Mouse (Mus musculus) fat pad, adult 2 months (tissue): Measurements from ENCODE around the gene Ccdc97.
A peak's percentile ranks its signal among the peaks of the same experiment; 100 is the strongest.

ENCODE experiments used
- DNase-seq: peaks from one replicate; pipeline ENCODE4 v3.0.0-alpha.2; 2011; ENCODE audit warnings: low read depth, low spot score; ENCODE audit errors: extremely low read depth

Gene Ccdc97

GRCm38 (mm10) chr7:25718788-25719417, at the start of gene Ccdc97:
Gene Ccdc97, minus strand, starts transcription at chr7:25719088.
- DNase-seq = peak; percentile 61

- no peak for DNase-seq
Observed at GRCm38 (mm10) chr7:25768229-25768628, 49.3 kb upstream of the Ccdc97 start.

GRCm38 (mm10) chr7:25766108-25766507, 47.2 kb upstream of the Ccdc97 start:
- no peak for DNase-seq

- no peak for DNase-seq
Observed at GRCm38 (mm10) chr7:25764221-25764620, 45.3 kb upstream of the Ccdc97 start.

- DNase-seq = no peak
Observed at GRCm38 (mm10) chr7:25763678-25764077, 44.8 kb upstream of the Ccdc97 start.

- DNase-seq = no peak
Observed at GRCm38 (mm10) chr7:25761354-25761753, 42.5 kb upstream of the Ccdc97 start.

- DNase-seq = peak; percentile 28
Observed at GRCm38 (mm10) chr7:25756011-25756410, 37.1 kb upstream of the Ccdc97 start.

GRCm38 (mm10) chr7:25755468-25755833, 36.6 kb upstream of the Ccdc97 start:
- DNase-seq = peak; percentile 40

- DNase-seq = peak; percentile 90
Observed at GRCm38 (mm10) chr7:25754738-25755467, 36.0 kb upstream of the Ccdc97 start, which contains the start of gene Hnrnpul1. Gene Hnrnpul1, minus strand, starts transcription at chr7:25754757.

- DNase-seq = no peak
Observed at GRCm38 (mm10) chr7:25754439-25754737, 35.5 kb upstream of the Ccdc97 start.

- DNase-seq = no peak
Observed at GRCm38 (mm10) chr7:25753643-25754438, 35.0 kb upstream of the Ccdc97 start.

GRCm38 (mm10) chr7:25753076-25753475, 34.2 kb upstream of the Ccdc97 start:
- no peak for DNase-seq

- no peak for DNase-seq
Observed at GRCm38 (mm10) chr7:25746844-25747243, 28.0 kb upstream of the Ccdc97 start.

GRCm38 (mm10) chr7:25738277-25738676, 19.4 kb upstream of the Ccdc97 start:
- DNase-seq = no peak

GRCm38 (mm10) chr7:25736920-25737319, 18.0 kb upstream of the Ccdc97 start:
- no peak for DNase-seq

- DNase-seq = no peak
Observed at GRCm38 (mm10) chr7:25734991-25735390, 16.1 kb upstream of the Ccdc97 start.

- no peak for DNase-seq
Observed at GRCm38 (mm10) chr7:25731294-25732055, 12.6 kb upstream of the Ccdc97 start.

GRCm38 (mm10) chr7:25729862-25730261, 11.0 kb upstream of the Ccdc97 start:
- no peak for DNase-seq

- DNase-seq = no peak
Observed at GRCm38 (mm10) chr7:25729396-25729795, 10.5 kb upstream of the Ccdc97 start.

- peak; percentile 68 for DNase-seq
Observed at GRCm38 (mm10) chr7:25727800-25728199, 8.9 kb upstream of the Ccdc97 start.

GRCm38 (mm10) chr7:25725886-25726285, 7.0 kb upstream of the Ccdc97 start:
- DNase-seq = no peak
